Mouse (Mus musculus) intestine, postnatal 0 days (tissue): ENCODE measurements around the gene Gm13691. TPM values are rescaled to one million over a fixed set of nuclear protein-coding genes. Genes with fewer than 3 reads are reported as not detected.
"Not testable (repeated sequence)": the region's sequence is repeated elsewhere in the genome, so short reads cannot be mapped to it uniquely, and the experiment has no call there.

ENCODE experiments used
- ATAC-seq: fragments of 200-750 bp; cut with Nextera tagmentation; 2 replicates; pipeline ENCODE4 v1.8.0; 2017; ENCODE audit warnings: mild to moderate bottlenecking, moderate TSS enrichment, moderate library complexity
- H3K27ac ChIP-seq: fragments of 300-500 bp; sonication (generic); 2 replicates; pipeline ENCODE4 v1.5.1; 2014; ENCODE audit warnings: mild to moderate bottlenecking, low read depth, low read length, moderate library complexity
- H3K27me3 ChIP-seq: fragments of 300-500 bp; sonication (generic); replicated peaks from 2 replicates; pipeline ENCODE4 v1.6.1; 2014; ENCODE audit warnings: low read length, mixed read lengths; ENCODE audit not compliant: control insufficient read depth, insufficient read depth
- H3K36me3 ChIP-seq: fragments of 300-500 bp; sonication (generic); 2 replicates; pipeline ENCODE4 v1.6.1; 2014; ENCODE audit warnings: mild to moderate bottlenecking, moderate library complexity; ENCODE audit not compliant: control insufficient read depth, insufficient read depth
- H3K4me1 ChIP-seq: fragments of 300-500 bp; sonication (generic); replicated peaks from 2 replicates; pipeline ENCODE4 v1.6.1; 2014; ENCODE audit warnings: antibody characterized with exemption, low read length, mixed read lengths; ENCODE audit not compliant: control insufficient read depth, insufficient read depth
- H3K4me2 ChIP-seq: fragments of 300-500 bp; sonication (generic); replicated peaks from 2 replicates; pipeline ENCODE4 v1.6.1; 2014; ENCODE audit warnings: low read depth, mild to moderate bottlenecking, moderate library complexity
- H3K4me3 ChIP-seq: fragments of 300-500 bp; sonication (generic); 2 replicates; pipeline ENCODE4 v1.5.1; 2014; ENCODE audit warnings: low read depth, low read length
- H3K9ac ChIP-seq: fragments of 300-500 bp; sonication (generic); 2 replicates; pipeline ENCODE4 v1.6.1; 2014; ENCODE audit warnings: mild to moderate bottlenecking, low read depth, low read length
- H3K9me3 ChIP-seq: fragments of 300-500 bp; sonication (generic); 2 replicates; pipeline ENCODE4 v1.6.1; 2016; ENCODE audit warnings: mixed run types; ENCODE audit not compliant: control insufficient read depth
- CTCF ChIP-seq: sonication (generic); IDR thresholded peaks from 2 replicates; pipeline ENCODE4 v1.5.1; 2016; ENCODE audit warnings: low read depth, mild to moderate bottlenecking, control low read depth, antibody characterized with exemption, moderate library complexity
- WGBS: fragments of 180-500 bp; shearing (Covaris S2); extraction: QIAGEN DNeasy Blood & Tissue Kit; methylation state at CpG from one replicate; pipeline ENCODE4 v1.1.7; 2014; 5-methylcytosine and 5-hydroxymethylcytosine counted together
- polyA plus RNA-seq: library from polyadenylated mRNA; unstranded; fragments of >200 nt; fragmentation: Nextera tagmentation; extraction: Ambion mirVana; gene quantifications from 2 replicates; pipeline ENCODE4 v1.2.1, GENCODE M21; 2015

The Gm13691 gene
- polyA plus RNA-seq, 1 experiment from 2014 or later: not detected

DNA sequence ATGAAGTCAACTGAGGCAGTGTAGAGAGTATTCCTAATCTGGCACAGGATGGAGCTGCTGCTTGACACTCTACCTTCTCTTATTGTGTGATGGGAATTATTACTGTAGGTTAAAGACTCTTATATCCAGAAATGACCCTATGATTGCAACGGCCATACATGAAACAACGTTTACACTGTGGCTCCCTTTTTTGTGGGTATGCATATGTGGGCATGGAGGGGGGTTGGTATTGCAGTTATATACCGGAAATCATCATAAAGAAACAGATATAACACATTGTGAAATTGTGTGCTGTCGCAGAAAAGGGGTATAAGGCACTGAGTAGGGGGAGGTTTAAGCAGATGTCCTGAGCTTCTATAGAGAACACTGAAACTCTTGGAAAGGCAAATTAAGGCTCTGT lies 45.6 kb downstream of the Gm13691 start:
- Histone ChIP-seq H3K4me3 (no peak overlapping the region), H3K9ac (no peak overlapping the region), H3K9me3 (no peaks in the 10 kb centered on the region), H3K4me2 (no peak overlapping the region), H3K4me1 (no peaks in the 10 kb centered on the region), H3K27ac (no peak overlapping the region), H3K27me3 (no peaks in the 10 kb centered on the region), H3K36me3 (no peaks in the 10 kb centered on the region)
- WGBS: 77% methylated on average over 4 of the region's 4 CpGs
- no peak for ATAC-seq
- TF ChIP-seq CTCF: no peak

DNA sequence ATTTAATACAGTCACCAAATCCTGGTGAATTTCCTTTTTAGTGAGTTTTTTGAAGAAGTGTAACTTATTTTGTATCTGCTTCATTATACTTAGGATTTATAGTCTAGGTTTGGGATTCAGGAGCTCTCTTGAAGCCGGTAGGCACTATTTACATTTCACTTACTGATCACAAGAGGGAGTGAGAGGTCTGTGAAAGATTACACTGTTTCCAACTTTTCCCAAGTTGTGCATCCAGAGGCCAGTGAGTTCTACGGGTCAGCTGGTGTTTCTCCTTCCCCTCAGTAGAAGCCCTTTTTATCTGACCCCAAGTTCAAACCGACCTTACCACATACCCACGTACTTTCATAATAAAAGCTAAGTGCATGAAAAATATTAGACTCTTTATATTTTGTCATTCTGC lies 47.0 kb downstream of the Gm13691 start:
- WGBS: 6% methylated on average over 4 of the region's 4 CpGs
- Histone ChIP-seq H3K4me1 (no peaks in the 10 kb centered on the region), H3K36me3 (no peaks in the 10 kb centered on the region), H3K4me2 (no peak overlapping the region), H3K9ac (no peak overlapping the region), H3K4me3 (no peak overlapping the region), H3K27ac (no peak overlapping the region), H3K27me3 (no peaks in the 10 kb centered on the region), H3K9me3 (no peaks in the 10 kb centered on the region)
- ATAC-seq: no peak
- peak; percentile 72 for TF ChIP-seq CTCF

DNA sequence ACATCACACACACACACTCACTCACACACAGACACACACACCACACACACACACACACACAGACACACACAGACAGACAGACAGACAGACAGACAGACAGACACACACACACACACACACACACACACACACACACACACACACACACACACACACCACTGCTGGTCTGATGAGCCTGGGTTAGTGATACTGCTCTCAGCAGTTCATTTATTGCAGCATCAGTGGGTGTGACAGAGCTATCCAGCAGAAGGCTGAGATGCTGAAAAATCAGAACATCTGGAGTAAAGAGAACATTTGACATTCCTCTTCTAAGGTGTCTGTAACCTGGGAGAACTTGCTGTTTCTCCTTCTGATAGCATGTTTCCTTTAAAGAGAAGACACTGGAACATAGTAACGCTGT lies 47.6 kb downstream of the Gm13691 start:
- not testable (repeated sequence) for H3K9me3 ChIP-seq, H3K27me3 ChIP-seq, H3K4me1 ChIP-seq, H3K36me3 ChIP-seq, ATAC-seq, H3K4me2 ChIP-seq, H3K4me3 ChIP-seq, H3K9ac ChIP-seq, H3K27ac ChIP-seq
- 83% methylated on average over 1 of the region's 1 CpGs for WGBS

DNA sequence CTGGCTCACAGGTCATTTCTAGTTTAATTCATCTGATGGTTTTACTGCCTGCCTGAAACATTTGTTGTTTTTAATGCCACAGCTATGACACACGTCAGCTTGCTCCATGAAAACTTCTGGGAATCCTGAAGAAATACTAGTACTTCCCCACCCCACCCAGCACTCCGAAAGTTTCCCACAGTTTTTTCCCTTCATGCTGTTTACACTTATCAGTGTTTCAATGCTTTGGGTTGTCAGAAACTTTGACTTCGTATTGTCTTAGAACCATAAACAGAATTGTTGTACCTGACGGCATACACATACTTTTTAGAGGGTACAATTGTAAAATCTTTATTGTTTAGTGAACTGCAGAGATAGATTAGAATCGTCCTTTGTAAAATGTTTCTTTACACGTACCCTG lies 48.9 kb downstream of the Gm13691 start:
- Histone ChIP-seq H3K4me2 (no peak overlapping the region), H3K27me3 (no peaks in the 10 kb centered on the region), H3K4me3 (no peak overlapping the region), H3K9ac (no peak overlapping the region), H3K4me1 (no peaks in the 10 kb centered on the region), H3K9me3 (no peaks in the 10 kb centered on the region), H3K27ac (no peak overlapping the region), H3K36me3 (no peaks in the 10 kb centered on the region)
- ATAC-seq: no peak
- no peak for TF ChIP-seq CTCF
- 53% methylated on average over 6 of the region's 6 CpGs for WGBS

Other genes starting within 250 kb of the Gm13691 start
- gene Fam171b, start 177.9 kb upstream of the Gm13691 start, polyA plus RNA-seq: 3.6 and 4.2 TPM in 2 replicates
- gene Zswim2, start 49.3 kb upstream of the Gm13691 start, polyA plus RNA-seq: not detected in 2 replicates
- not detected in 2 replicates for gene Gm13698, start 34.9 kb upstream of the Gm13691 start, polyA plus RNA-seq
- not detected in 2 replicates for gene Gm13693, start 29.1 kb upstream of the Gm13691 start, polyA plus RNA-seq
- not detected in 2 replicates for gene Gm13695, start 23.2 kb upstream of the Gm13691 start, polyA plus RNA-seq
- gene Gm13696, start 17.4 kb upstream of the Gm13691 start, polyA plus RNA-seq: not detected in 2 replicates
- not detected in 2 replicates for gene Gm13694, start 11.6 kb upstream of the Gm13691 start, polyA plus RNA-seq
- gene Gm13697, start 5.8 kb upstream of the Gm13691 start, polyA plus RNA-seq: not detected in 2 replicates